Comparison of ENCODE assay signal across 8 mouse cellular contexts in genomic region chr2:69802911-69803312, GRCm38 (mm10). TPM values are rescaled to one million over a fixed set of nuclear protein-coding genes. Genes with fewer than 3 reads are reported as not detected.
DNase-seq lines count a peak whose midpoint lies in the region; ATAC-seq and TF ChIP-seq lines count a peak whose summit lies in the region.
"Had no signal": no experiment of that assay in that cellular context is flagged by ENCODE, and none has a peak within 500 bp of the region (broad histone marks: within the 10 kb centered on the region; RNA-seq: fewer than 3 reads in every experiment).

No protein-coding gene starts in this region.

- H3K36me3 ChIP-seq in lung, postnatal 0 days (ENCODE audit: insufficient read depth, low read length) = no peaks in the 10 kb centered on the region
- H3K36me3 ChIP-seq: limb, embryonic 15.5 days had no signal

- H3K4me2 ChIP-seq in lung, postnatal 0 days (replicated peaks; ENCODE audit: low read depth, low read length) = peak overlapping the region; percentile 32; the same call in 1 of the 2 replicates
- H3K4me2 ChIP-seq: limb, embryonic 15.5 days had no signal

- H3K4me3 ChIP-seq in lung, postnatal 0 days (ENCODE audit: low read depth, low read length) = no peak overlapping the region
- H3K4me3 ChIP-seq: limb, embryonic 15.5 days had no signal

- WGBS in lung, postnatal 0 days = 58% methylated on average over 5 of the region's 5 CpGs

- no peak overlapping the region for H3K9ac ChIP-seq in lung, postnatal 0 days (replicated peaks; ENCODE audit: low read depth)
- H3K9ac ChIP-seq: limb, embryonic 15.5 days had no signal

- H3K27ac ChIP-seq in lung, postnatal 0 days (ENCODE audit: low read length) = no peak overlapping the region
- H3K27ac ChIP-seq: limb, embryonic 15.5 days had no signal

- DNase-seq in NIH3T3 (ENCODE audit: low read depth) = peak; percentile 72
- peak; percentile 25 for DNase-seq in cerebellum, adult 9-11 months
- DNase-seq in kidney, adult 9 months = peak; percentile 75
- DNase-seq in lung, postnatal 0 days (ENCODE audit: low spot score) = peak; percentile 78
- DNase-seq in spleen, adult 12 weeks (ENCODE audit: low spot score) = peak; percentile 81

- no peaks in the 10 kb centered on the region for H3K4me1 ChIP-seq in lung, postnatal 0 days (ENCODE audit: insufficient read depth, low read depth, low read length)

- H3K9me3 ChIP-seq in lung, postnatal 0 days (ENCODE audit: low read length) = no peaks in the 10 kb centered on the region
- H3K9me3 ChIP-seq: limb, embryonic 15.5 days had no signal

- peak; percentile 85 for TF ChIP-seq CTCF in lung, postnatal 0 days (IDR thresholded peaks at IDR 0.05)

- peak; percentile 97 for ATAC-seq in CD4-positive, CD25-positive, alpha-beta regulatory T cell, adult 4 months
- peak; percentile 99 for ATAC-seq in granulocyte monocyte progenitor cell, adult 5-6 weeks (replicated peaks; ENCODE audit: poor library complexity, severe bottlenecking)
- ATAC-seq in lung, postnatal 0 days = peak; percentile 91

- H3K27me3 ChIP-seq in lung, postnatal 0 days (replicated peaks; ENCODE audit: insufficient read depth, low read length) = no peaks in the 10 kb centered on the region
- H3K27me3 ChIP-seq: limb, embryonic 15.5 days had no signal

- no peak for TF ChIP-seq EP300 in lung, postnatal 0 days (IDR thresholded peaks at IDR 0.05)

RNA-seq across cellular contexts. Expression of gene Phospho2, which starts 13.5 kb away (rescaled TPM):
- 10 to 100 TPM; 44.9 to 47.3 TPM for polyA plus RNA-seq in CD4-positive, CD25-positive, alpha-beta regulatory T cell, adult 4 months (2017; shearing (Covaris generic))
- 18.5 and 27.8 TPM in 2 replicates for total RNA-seq in granulocyte monocyte progenitor cell, adult 5-6 weeks (2014; fragmentation: Nextera tagmentation)
- total RNA-seq in granulocyte monocyte progenitor cell, adult 5-6 weeks (2017) = 17.8 and 24.1 TPM in 2 replicates
- polyA plus RNA-seq in lung, postnatal 0 days (2015; fragmentation: Nextera tagmentation; extraction: Ambion mirVana) = 20.3 and 20.8 TPM in 2 replicates

RNA-seq across cellular contexts. Expression of gene Ccdc173, which starts 13.5 kb away (rescaled TPM):
- polyA plus RNA-seq in CD4-positive, CD25-positive, alpha-beta regulatory T cell, adult 4 months (2017; shearing (Covaris generic)) = 1 to 10 TPM; 4.2 to 5.7 TPM
- total RNA-seq in granulocyte monocyte progenitor cell, adult 5-6 weeks (2014; fragmentation: Nextera tagmentation) = 1.8 and 2.5 TPM in 2 replicates
- total RNA-seq in granulocyte monocyte progenitor cell, adult 5-6 weeks (2017) = 2.1 and 3.0 TPM in 2 replicates
- 2.3 and 2.5 TPM in 2 replicates for polyA plus RNA-seq in lung, postnatal 0 days (2015; fragmentation: Nextera tagmentation; extraction: Ambion mirVana)

RNA-seq across cellular contexts. Expression of gene Klhl23, which starts 18.8 kb away (rescaled TPM):
- under 1 TPM in 1 of 2 experiments, not detected in 1; 0.20 TPM for polyA plus RNA-seq in CD4-positive, CD25-positive, alpha-beta regulatory T cell, adult 4 months (2017; shearing (Covaris generic))
- total RNA-seq in granulocyte monocyte progenitor cell, adult 5-6 weeks (2014; fragmentation: Nextera tagmentation) = 10.8 and 14.6 TPM in 2 replicates
- 31.5 and 33.6 TPM in 2 replicates for total RNA-seq in granulocyte monocyte progenitor cell, adult 5-6 weeks (2017)
- polyA plus RNA-seq in lung, postnatal 0 days (2015; fragmentation: Nextera tagmentation; extraction: Ambion mirVana) = 29.6 and 30.3 TPM in 2 replicates

RNA-seq across cellular contexts. Expression of gene Ssb, which starts 58.5 kb away (rescaled TPM):
- 100 to 1,000 TPM; 232 to 274 TPM for polyA plus RNA-seq in CD4-positive, CD25-positive, alpha-beta regulatory T cell, adult 4 months (2017; shearing (Covaris generic))
- total RNA-seq in granulocyte monocyte progenitor cell, adult 5-6 weeks (2014; fragmentation: Nextera tagmentation) = 279 TPM in 2 replicates
- 479 and 601 TPM in 2 replicates for total RNA-seq in granulocyte monocyte progenitor cell, adult 5-6 weeks (2017)
- polyA plus RNA-seq in lung, postnatal 0 days (2015; fragmentation: Nextera tagmentation; extraction: Ambion mirVana) = 185 and 187 TPM in 2 replicates

Comparison
In these comparisons a context has a peak if more than half of its experiments do, and no peak if none do; other contexts are left out.
1. DNase-seq: peak in every context shown above with its lines; median percentile 81 in spleen, adult 12 weeks; 78 in lung, postnatal 0 days; 75 in kidney, adult 9 months; 72 in NIH3T3; 25 in cerebellum, adult 9-11 months.
2. RNA of gene Klhl23, which starts 18.8 kb away (polyA plus RNA-seq): 29.6 to 30.3 TPM in lung, postnatal 0 days; 0.20 TPM in CD4-positive, CD25-positive, alpha-beta regulatory T cell, adult 4 months; every median in the first group is over 10 times any median in the second.
3. Peak in every context shown above with its lines, with median percentiles within 50 percentile points of each other: ATAC-seq.